29 mouse cellular contexts compared by ENCODE assay signal in the genomic region with DNA sequence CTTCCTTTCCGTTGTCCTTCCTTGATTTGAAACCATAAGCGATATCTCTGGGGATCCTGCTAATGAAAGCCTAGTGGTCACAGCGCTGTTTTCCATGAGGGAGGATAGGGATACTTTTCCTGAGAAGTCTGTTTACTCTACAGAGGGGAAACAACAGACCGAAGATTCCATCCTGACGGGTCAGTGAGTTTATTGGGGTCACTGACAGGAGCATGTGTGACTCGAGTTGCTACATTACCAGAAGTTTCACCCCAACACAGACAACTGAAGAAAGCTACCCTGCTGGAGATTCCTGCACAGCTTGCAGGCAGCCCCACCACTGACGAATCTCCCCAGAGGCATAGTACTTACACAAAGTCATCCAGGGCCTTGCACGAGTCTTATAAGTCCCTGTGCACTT.
DNase-seq lines count a peak whose midpoint lies in the region; ATAC-seq and TF ChIP-seq lines count a peak whose summit lies in the region.
"Had no signal": no experiment of that assay in that cellular context is flagged by ENCODE, and none has a peak within 500 bp of the region (broad histone marks: within the 10 kb centered on the region; RNA-seq: fewer than 3 reads in every experiment).

No protein-coding gene starts in this region.

- no peaks in the 10 kb centered on the region for H3K36me3 ChIP-seq in hindbrain, embryonic 10.5 days
- H3K36me3 ChIP-seq in hindbrain, postnatal 0 days (ENCODE audit: insufficient read depth, low read length), result no peaks in the 10 kb centered on the region
- H3K36me3 ChIP-seq in kidney, embryonic 15.5 days, result no peaks in the 10 kb centered on the region
- H3K36me3 ChIP-seq in midbrain, embryonic 10.5 days, result no peaks in the 10 kb centered on the region
- H3K36me3 ChIP-seq in midbrain, embryonic 13.5 days, result no peaks in the 10 kb centered on the region
- H3K36me3 ChIP-seq: embryonic facial prominence, embryonic 10.5 days; embryonic facial prominence, embryonic 13.5 days; forebrain, embryonic 12.5 days; forebrain, embryonic 15.5 days; G1E; heart, embryonic 12.5 days; heart, embryonic 15.5 days had no signal

- no peaks in the 10 kb centered on the region for H3K9me3 ChIP-seq in hindbrain, embryonic 10.5 days
- no peaks in the 10 kb centered on the region for H3K9me3 ChIP-seq in hindbrain, postnatal 0 days (ENCODE audit: low read length)
- H3K9me3 ChIP-seq in kidney, embryonic 15.5 days (replicated peaks), result no peaks in the 10 kb centered on the region
- 0 out of 2 replicates have a peak, but pooled peaks cover 3% of the 10 kb centered on the region for H3K9me3 ChIP-seq in midbrain, embryonic 10.5 days (replicated peaks)
- no peaks in the 10 kb centered on the region for H3K9me3 ChIP-seq in midbrain, embryonic 13.5 days
- H3K9me3 ChIP-seq: embryonic facial prominence, embryonic 10.5 days; embryonic facial prominence, embryonic 13.5 days; forebrain, embryonic 12.5 days; forebrain, embryonic 15.5 days; G1E; heart, embryonic 12.5 days; heart, embryonic 15.5 days had no signal

- H3K4me3 ChIP-seq in hindbrain, embryonic 10.5 days, result no peak overlapping the region
- no peak overlapping the region for H3K4me3 ChIP-seq in hindbrain, postnatal 0 days (ENCODE audit: low read length)
- H3K4me3 ChIP-seq in kidney, embryonic 15.5 days (replicated peaks), result no peak overlapping the region
- no peak overlapping the region for H3K4me3 ChIP-seq in midbrain, embryonic 10.5 days
- no peak overlapping the region for H3K4me3 ChIP-seq in midbrain, embryonic 13.5 days (replicated peaks)
- H3K4me3 ChIP-seq: embryonic facial prominence, embryonic 10.5 days; embryonic facial prominence, embryonic 13.5 days; erythroblast, embryonic 14.5 days; forebrain, embryonic 12.5 days; forebrain, embryonic 15.5 days; heart, embryonic 12.5 days; heart, embryonic 15.5 days had no signal

- peaks cover 34% of the 10 kb centered on the region for H3K4me1 ChIP-seq in hindbrain, embryonic 10.5 days (replicated peaks)
- H3K4me1 ChIP-seq in hindbrain, postnatal 0 days (ENCODE audit: insufficient read depth, low read length), result no peaks in the 10 kb centered on the region
- peaks cover 27% of the 10 kb centered on the region for H3K4me1 ChIP-seq in kidney, embryonic 15.5 days
- peaks cover 31% of the 10 kb centered on the region for H3K4me1 ChIP-seq in midbrain, embryonic 10.5 days
- H3K4me1 ChIP-seq in midbrain, embryonic 13.5 days (replicated peaks), result peaks cover 30% of the 10 kb centered on the region
- H3K4me1 ChIP-seq: embryonic facial prominence, embryonic 13.5 days; heart, embryonic 15.5 days had no signal

- no peak overlapping the region for H3K4me2 ChIP-seq in hindbrain, postnatal 0 days (ENCODE audit: low read depth, low read length)
- H3K4me2 ChIP-seq in kidney, embryonic 15.5 days, result peak overlapping the region; percentile 40
- no peak overlapping the region for H3K4me2 ChIP-seq in midbrain, embryonic 13.5 days (replicated peaks)
- H3K4me2 ChIP-seq: embryonic facial prominence, embryonic 13.5 days; forebrain, embryonic 12.5 days; forebrain, embryonic 15.5 days; heart, embryonic 12.5 days; heart, embryonic 15.5 days; hindbrain, embryonic 14.5 days had no signal

- 0 out of 2 replicates have a peak overlapping the region, but pooled peaks have one; percentile 29 for H3K27ac ChIP-seq in hindbrain, embryonic 10.5 days
- no peak overlapping the region for H3K27ac ChIP-seq in hindbrain, postnatal 0 days
- H3K27ac ChIP-seq in kidney, embryonic 15.5 days, result no peak overlapping the region; the same call in 1 of the 2 replicates
- peak overlapping the region; percentile 13; the same call in 1 of the 2 replicates for H3K27ac ChIP-seq in midbrain, embryonic 10.5 days (replicated peaks)
- no peak overlapping the region for H3K27ac ChIP-seq in midbrain, embryonic 13.5 days
- H3K27ac ChIP-seq: embryonic facial prominence, embryonic 10.5 days; embryonic facial prominence, embryonic 13.5 days; forebrain, embryonic 12.5 days; forebrain, embryonic 15.5 days; heart, embryonic 15.5 days; hindbrain, embryonic 14.5 days had no signal

- WGBS in hindbrain, embryonic 10.5 days, result 65% methylated on average over 8 of the region's 8 CpGs
- 72% methylated on average over 8 of the region's 8 CpGs for WGBS in hindbrain, postnatal 0 days
- 23% methylated on average over 8 of the region's 8 CpGs for WGBS in kidney, embryonic 15.5 days
- WGBS in midbrain, embryonic 10.5 days, result 70% methylated on average over 8 of the region's 8 CpGs
- 78% methylated on average over 8 of the region's 8 CpGs for WGBS in midbrain, embryonic 13.5 days

- ATAC-seq in hindbrain, postnatal 0 days, result no peak
- ATAC-seq in kidney, embryonic 15.5 days (replicated peaks; ENCODE audit: low FRiP score), result peak; percentile 57
- no peak for ATAC-seq in midbrain, embryonic 13.5 days
- ATAC-seq: forebrain, embryonic 15.5 days; Patski had no signal

- H3K27me3 ChIP-seq in hindbrain, embryonic 10.5 days (ENCODE audit: insufficient read depth, poor library complexity, severe bottlenecking), result peaks cover 10% of the 10 kb centered on the region; the same call in 1 of the 2 replicates
- H3K27me3 ChIP-seq in hindbrain, postnatal 0 days (ENCODE audit: insufficient read depth, low read length), result no peaks in the 10 kb centered on the region
- peaks cover 4% of the 10 kb centered on the region; the same call in 1 of the 2 replicates for H3K27me3 ChIP-seq in kidney, embryonic 15.5 days
- H3K27me3 ChIP-seq in midbrain, embryonic 10.5 days (ENCODE audit: low read depth, poor library complexity, severe bottlenecking), result peaks cover 12% of the 10 kb centered on the region; the same call in 1 of the 2 replicates
- H3K27me3 ChIP-seq in midbrain, embryonic 13.5 days, result no peaks in the 10 kb centered on the region
- H3K27me3 ChIP-seq: CH12.LX; embryonic facial prominence, embryonic 13.5 days; forebrain, embryonic 15.5 days; heart, embryonic 12.5 days; heart, embryonic 15.5 days; Patski had no signal

- TF ChIP-seq CTCF in hindbrain, postnatal 0 days (IDR thresholded peaks at IDR 0.05; ENCODE audit: low read depth), result no peak

- no peak overlapping the region for H3K9ac ChIP-seq in hindbrain, postnatal 0 days (replicated peaks; ENCODE audit: low read length)
- H3K9ac ChIP-seq in kidney, embryonic 15.5 days, result no peak overlapping the region
- H3K9ac ChIP-seq in midbrain, embryonic 13.5 days (replicated peaks), result no peak overlapping the region
- H3K9ac ChIP-seq: embryonic facial prominence, embryonic 13.5 days; forebrain, embryonic 12.5 days; forebrain, embryonic 15.5 days; heart, embryonic 12.5 days; heart, embryonic 15.5 days; hindbrain, embryonic 14.5 days had no signal

- no peak for DNase-seq in hindbrain, embryonic 10.5 days (ENCODE audit: low spot score)
- DNase-seq in hindbrain, postnatal 0 days (ENCODE audit: low spot score), result no peak
- DNase-seq in kidney, adult 9 months, result no peak
- no peak for DNase-seq in midbrain, embryonic 10.5 days (ENCODE audit: low spot score)
- DNase-seq in layer of hippocampus, postnatal 36 days, result no peak
- DNase-seq: adrenal gland, postnatal 10 days; adrenal gland, postnatal 36 days; B cell, adult 2 months; cerebellum, adult 18-20 months; cerebellum, adult 9-10 months; cerebellum, postnatal 14 days; embryo, embryonic 11 days; gastrocnemius, postnatal 25 days; heart, adult 18-20 months; heart, postnatal 10 days; heart, postnatal 36 days had no signal

Comparison
In these comparisons a context has a peak if more than half of its experiments do, and no peak if none do; other contexts are left out.
1. H3K27ac ChIP-seq: peak in hindbrain, embryonic 10.5 days (single experiment) and midbrain, embryonic 10.5 days (single experiment); none in hindbrain, postnatal 0 days (single experiment), kidney, embryonic 15.5 days (single experiment) and midbrain, embryonic 13.5 days (single experiment).